Mouse (Mus musculus): Measurements from ENCODE around the gene Milr1.

The Milr1 gene

DNA sequence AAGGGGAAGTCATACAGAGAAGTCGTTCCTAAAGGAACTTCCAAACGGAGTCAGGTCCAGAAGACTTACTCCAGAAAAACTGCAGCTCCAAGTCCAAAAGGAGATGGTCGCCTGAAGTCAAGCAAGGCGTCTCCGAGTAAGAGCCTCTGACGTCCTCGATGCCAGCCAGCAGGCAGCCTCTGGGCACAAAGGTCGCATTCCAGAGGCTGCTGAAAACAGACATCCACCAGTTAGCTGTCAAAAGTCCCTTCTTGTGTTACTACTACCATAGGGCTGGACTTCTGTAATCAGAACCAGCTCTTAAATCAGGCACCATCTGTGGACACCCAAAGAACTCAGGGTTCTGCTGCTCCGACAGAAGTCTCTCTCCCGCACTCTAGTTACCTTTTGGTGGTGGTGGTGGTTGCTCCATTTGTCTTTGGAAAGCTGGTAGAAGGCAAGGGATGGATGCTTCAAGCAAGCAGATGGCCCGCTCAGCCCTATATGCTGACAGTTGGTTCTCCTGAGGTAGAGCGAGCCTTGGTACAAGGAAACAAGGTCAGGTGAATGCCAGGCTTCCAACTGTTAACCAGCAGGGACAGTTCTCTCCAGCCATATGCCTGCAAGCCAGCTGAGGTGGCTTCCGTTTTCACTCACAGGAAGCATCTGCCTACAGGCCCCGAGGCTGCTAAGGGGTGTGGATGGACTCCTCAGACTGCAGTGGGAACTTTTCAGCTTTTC lies 63.7 kb downstream of the Milr1 start:
- DNase-seq: peak; percentile 32

DNA sequence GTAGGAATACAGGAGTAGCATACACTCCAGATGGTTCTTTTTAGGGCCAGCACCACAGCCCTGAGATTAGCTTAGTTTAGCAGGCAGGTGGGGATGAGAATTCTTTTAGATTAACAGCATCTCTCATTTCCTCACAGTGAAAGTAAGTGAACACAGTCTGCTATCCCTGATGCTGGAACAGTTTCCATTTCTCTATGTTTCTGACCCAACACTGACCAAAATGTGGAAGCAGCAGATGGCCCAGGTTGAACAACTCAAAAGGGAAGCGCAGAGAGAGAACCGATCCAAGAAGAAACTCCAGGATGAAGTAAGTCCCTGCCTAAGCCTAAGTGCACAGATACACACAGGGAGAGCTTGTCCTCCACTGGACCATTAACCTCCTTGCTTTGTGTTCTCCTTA lies 64.3 kb downstream of the Milr1 start:
- no peak for DNase-seq

DNA sequence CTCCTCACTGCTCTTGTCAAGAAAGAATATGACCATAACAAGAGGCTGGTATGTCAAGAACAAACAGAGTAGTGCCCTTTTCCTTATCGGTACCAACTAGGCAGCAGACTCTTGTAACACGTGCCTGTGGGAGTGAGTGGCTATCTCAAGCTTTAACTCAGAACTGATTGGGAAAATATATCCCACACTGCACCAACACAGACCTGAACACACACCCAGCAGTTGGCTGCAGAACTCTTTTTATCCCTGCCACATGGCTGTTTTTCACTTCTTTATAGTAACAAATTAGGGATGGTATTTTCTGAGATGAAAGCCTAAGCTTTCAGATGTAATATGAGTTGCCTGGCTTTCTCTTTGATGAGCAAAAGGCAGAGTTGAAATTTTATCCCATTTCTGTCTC lies 64.7 kb downstream of the Milr1 start:
- no peak for DNase-seq

DNA sequence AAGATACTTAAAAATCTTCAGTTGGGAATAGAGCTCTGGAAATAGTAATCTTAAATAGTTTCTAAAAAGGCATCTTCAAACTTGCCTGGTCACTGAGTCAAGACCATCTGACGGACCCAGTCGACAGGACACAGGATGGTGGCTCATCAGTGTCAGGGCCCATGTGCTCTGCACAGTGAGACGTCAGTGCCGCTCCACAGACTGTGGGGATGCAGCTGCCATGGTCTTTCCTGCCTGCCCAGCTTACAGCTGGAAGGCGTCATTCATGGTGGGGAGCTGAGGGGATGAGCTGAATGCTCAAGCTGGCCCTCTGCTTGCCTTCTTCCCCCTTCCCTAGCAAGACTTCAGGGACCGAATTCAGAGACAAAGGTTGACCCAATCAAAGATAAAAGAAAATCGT lies 65.3 kb downstream of the Milr1 start:
- no peak for DNase-seq

DNA sequence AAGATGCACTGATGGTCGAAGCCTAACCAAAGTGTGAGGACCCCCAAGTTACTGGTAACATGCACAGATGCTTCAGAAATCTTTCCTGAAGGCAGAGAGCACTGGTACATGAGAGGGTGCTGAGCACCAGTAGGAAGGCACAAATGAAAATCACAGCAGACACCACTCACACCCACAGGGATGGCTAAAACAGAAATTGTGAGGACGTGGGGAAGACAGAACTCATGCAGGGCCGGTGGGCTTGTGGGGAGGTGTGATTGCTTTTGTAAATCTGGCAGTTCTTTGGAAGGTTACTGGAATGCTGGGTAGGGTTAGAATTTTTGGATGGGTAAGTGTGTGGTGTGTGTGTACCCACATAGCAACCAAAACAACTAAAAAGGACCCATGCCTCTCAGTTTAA lies 66.1 kb downstream of the Milr1 start:
- peak; percentile 19 for DNase-seq

DNA sequence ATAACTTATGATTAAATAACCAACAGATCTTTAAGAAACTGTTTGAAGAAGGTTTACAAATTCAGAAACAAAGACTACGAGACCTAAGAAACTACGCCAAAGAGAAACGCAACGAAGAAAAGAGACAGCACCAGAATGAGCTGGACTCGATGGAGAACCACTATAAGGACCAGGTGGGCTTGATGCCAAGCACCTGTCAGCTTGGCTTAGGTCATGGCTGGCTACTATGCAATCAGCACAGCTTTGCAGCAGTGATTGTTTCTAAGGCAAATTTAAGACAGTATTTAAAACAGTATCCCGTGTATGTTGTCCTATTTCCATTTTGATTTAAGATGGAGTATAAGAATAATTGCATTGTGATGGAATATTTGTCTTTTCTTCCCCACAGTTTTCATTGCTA lies 66.8 kb downstream of the Milr1 start:
- no peak for DNase-seq

DNA sequence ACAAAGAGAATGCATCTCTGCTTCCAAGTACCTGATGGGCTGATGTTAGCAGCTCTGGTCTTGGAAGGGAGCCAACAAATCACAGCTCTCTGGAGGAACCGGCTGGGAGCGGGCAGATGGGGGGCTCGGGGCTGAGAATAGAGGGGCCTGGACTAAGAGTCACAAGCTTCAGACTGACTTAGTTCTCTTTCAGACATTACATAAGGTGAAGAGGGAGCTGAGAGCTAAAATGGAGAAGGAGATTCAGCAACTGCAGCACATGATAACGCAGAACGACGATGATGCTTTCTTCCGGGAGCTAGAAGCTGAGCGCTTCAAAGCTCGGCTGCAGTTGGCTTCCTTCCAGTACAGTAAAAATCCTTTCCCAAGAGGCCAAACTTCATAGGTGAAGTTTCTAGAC lies 67.3 kb downstream of the Milr1 start:
- peak; percentile 38 for DNase-seq

Measured in right cerebral cortex, adult 18-20 months (tissue).